Mouse (Mus musculus): ENCODE measurements around the gene Slc20a1. TPM values are rescaled to one million over a fixed set of nuclear protein-coding genes. Genes with fewer than 3 reads are reported as not detected.

Slc20a1 gene
- polyA plus RNA-seq, 1 experiment from 2014 or later, result 57.2 TPM

- Histone ChIP-seq H3K27me3 (ENCODE audit: poor library complexity, severe bottlenecking) (no peaks in the 10 kb centered on the region), H3K36me3 (replicated peaks) (no peaks in the 10 kb centered on the region), H3K4me1 (no peaks in the 10 kb centered on the region), H3K27ac (no peak overlapping the region), H3K4me3 (no peak overlapping the region), H3K9me3 (no peaks in the 10 kb centered on the region)
- WGBS, result 85% methylated on average over 2 of the region's 2 CpGs
- no peak for DNase-seq (ENCODE audit: extremely low spot score, low spot score)
Observed at GRCm38 (mm10) chr2:129234731-129235130, 36.2 kb downstream of the Slc20a1 start.

- 72% methylated on average over 4 of the region's 4 CpGs for WGBS
- no peaks in the 10 kb centered on the region for H3K27me3 ChIP-seq (ENCODE audit: poor library complexity, severe bottlenecking)
- H3K9me3 ChIP-seq, result no peaks in the 10 kb centered on the region
- no peak for DNase-seq (ENCODE audit: extremely low spot score, low spot score)
- no peak overlapping the region for H3K27ac ChIP-seq
- peaks cover 9% of the 10 kb centered on the region for H3K4me1 ChIP-seq
- H3K4me3 ChIP-seq, result no peak overlapping the region
- no peaks in the 10 kb centered on the region for H3K36me3 ChIP-seq (replicated peaks)
Observed at GRCm38 (mm10) chr2:129236526-129236925, 38.0 kb downstream of the Slc20a1 start.

- Histone ChIP-seq H3K36me3 (replicated peaks) (no peaks in the 10 kb centered on the region), H3K27me3 (ENCODE audit: poor library complexity, severe bottlenecking) (no peaks in the 10 kb centered on the region), H3K4me1 (peaks cover 24% of the 10 kb centered on the region), H3K9me3 (no peaks in the 10 kb centered on the region), H3K4me3 (no peak overlapping the region), H3K27ac (peak overlapping the region; percentile 62)
- DNase-seq (ENCODE audit: extremely low spot score, low spot score), result no peak
- 77% methylated on average over 9 of the region's 9 CpGs for WGBS
Observed at GRCm38 (mm10) chr2:129240726-129241432, 42.3 kb downstream of the Slc20a1 start.

- Histone ChIP-seq H3K27me3 (ENCODE audit: poor library complexity, severe bottlenecking) (no peaks in the 10 kb centered on the region), H3K27ac (peak overlapping the region; percentile 53), H3K36me3 (replicated peaks) (no peaks in the 10 kb centered on the region), H3K9me3 (no peaks in the 10 kb centered on the region), H3K4me1 (peaks cover 24% of the 10 kb centered on the region), H3K4me3 (no peak overlapping the region)
- 61% methylated on average over 7 of the region's 7 CpGs for WGBS
- DNase-seq (ENCODE audit: extremely low spot score, low spot score), result no peak
Observed at GRCm38 (mm10) chr2:129241845-129242833, 43.6 kb downstream of the Slc20a1 start.

- Histone ChIP-seq H3K9me3 (no peaks in the 10 kb centered on the region), H3K4me3 (no peak overlapping the region), H3K27me3 (ENCODE audit: poor library complexity, severe bottlenecking) (no peaks in the 10 kb centered on the region), H3K36me3 (replicated peaks) (no peaks in the 10 kb centered on the region), H3K27ac (no peak overlapping the region), H3K4me1 (peaks cover 24% of the 10 kb centered on the region)
- DNase-seq (ENCODE audit: extremely low spot score, low spot score), result no peak
- WGBS, result 93% methylated on average over 4 of the region's 4 CpGs
Observed at GRCm38 (mm10) chr2:129243005-129243404, 44.4 kb downstream of the Slc20a1 start.

GRCm38 (mm10) chr2:129243786-129244185, 45.2 kb downstream of the Slc20a1 start:
- Histone ChIP-seq H3K36me3 (replicated peaks) (no peaks in the 10 kb centered on the region), H3K4me1 (peaks cover 24% of the 10 kb centered on the region), H3K27me3 (ENCODE audit: poor library complexity, severe bottlenecking) (no peaks in the 10 kb centered on the region), H3K4me3 (no peak overlapping the region), H3K9me3 (no peaks in the 10 kb centered on the region), H3K27ac (no peak overlapping the region)
- no peak for DNase-seq (ENCODE audit: extremely low spot score, low spot score)
- 56% methylated on average over 9 of the region's 9 CpGs for WGBS

- 88% methylated on average over 20 of the region's 20 CpGs for WGBS
- Histone ChIP-seq H3K36me3 (replicated peaks) (no peaks in the 10 kb centered on the region), H3K4me3 (no peak overlapping the region)
Observed at GRCm38 (mm10) chr2:129244446-129245120, 46.0 kb downstream of the Slc20a1 start.

GRCm38 (mm10) chr2:129245618-129246017, 47.1 kb downstream of the Slc20a1 start:
- Histone ChIP-seq H3K27me3 (ENCODE audit: poor library complexity, severe bottlenecking) (no peaks in the 10 kb centered on the region), H3K9me3 (no peaks in the 10 kb centered on the region), H3K4me1 (peaks cover 24% of the 10 kb centered on the region), H3K4me3 (no peak overlapping the region), H3K27ac (no peak overlapping the region), H3K36me3 (replicated peaks) (no peaks in the 10 kb centered on the region)
- DNase-seq (ENCODE audit: extremely low spot score, low spot score), result no peak
- WGBS, result 66% methylated on average over 5 of the region's 5 CpGs

More at GRCm38 (mm10) chr2:129244446-129245120, 46.0 kb downstream of the Slc20a1 start:
- Histone ChIP-seq H3K27ac (no peak overlapping the region), H3K27me3 (ENCODE audit: poor library complexity, severe bottlenecking) (no peaks in the 10 kb centered on the region), H3K9me3 (no peaks in the 10 kb centered on the region), H3K4me1 (peaks cover 24% of the 10 kb centered on the region)
- DNase-seq (ENCODE audit: extremely low spot score, low spot score), result no peak

GRCm38 (mm10) chr2:129246436-129246835, 47.9 kb downstream of the Slc20a1 start:
- no peak for DNase-seq (ENCODE audit: extremely low spot score, low spot score)
- 85% methylated on average over 7 of the region's 7 CpGs for WGBS
- Histone ChIP-seq H3K4me1 (peaks cover 16% of the 10 kb centered on the region), H3K27me3 (ENCODE audit: poor library complexity, severe bottlenecking) (no peaks in the 10 kb centered on the region), H3K36me3 (replicated peaks) (no peaks in the 10 kb centered on the region), H3K4me3 (no peak overlapping the region), H3K27ac (no peak overlapping the region), H3K9me3 (no peaks in the 10 kb centered on the region)

- WGBS, result 94% methylated on average over 12 of the region's 12 CpGs
- Histone ChIP-seq H3K4me1 (peaks cover 12% of the 10 kb centered on the region), H3K36me3 (replicated peaks) (no peaks in the 10 kb centered on the region), H3K27ac (no peak overlapping the region), H3K27me3 (ENCODE audit: poor library complexity, severe bottlenecking) (no peaks in the 10 kb centered on the region), H3K4me3 (no peak overlapping the region), H3K9me3 (no peaks in the 10 kb centered on the region)
- no peak for DNase-seq (ENCODE audit: extremely low spot score, low spot score)
Observed at GRCm38 (mm10) chr2:129246924-129247323, 48.4 kb downstream of the Slc20a1 start.

- WGBS, result 90% methylated on average over 7 of the region's 7 CpGs
- no peaks in the 10 kb centered on the region for H3K27me3 ChIP-seq (ENCODE audit: poor library complexity, severe bottlenecking)
- H3K4me3 ChIP-seq, result no peak overlapping the region
- peaks cover 7% of the 10 kb centered on the region for H3K4me1 ChIP-seq
- no peaks in the 10 kb centered on the region for H3K36me3 ChIP-seq (replicated peaks)
- no peak overlapping the region for H3K27ac ChIP-seq
- DNase-seq (ENCODE audit: extremely low spot score, low spot score), result no peak
- H3K9me3 ChIP-seq, result no peaks in the 10 kb centered on the region
Observed at GRCm38 (mm10) chr2:129247707-129248121, 49.1 kb downstream of the Slc20a1 start.

- peaks cover 5% of the 10 kb centered on the region; the same call in 1 of the 2 replicates for H3K4me1 ChIP-seq
- H3K4me3 ChIP-seq, result no peak overlapping the region
- no peak overlapping the region for H3K27ac ChIP-seq
- 64% methylated on average over 1 of the region's 1 CpGs for WGBS
- DNase-seq (ENCODE audit: extremely low spot score, low spot score), result no peak
- H3K9me3 ChIP-seq, result no peaks in the 10 kb centered on the region
- H3K36me3 ChIP-seq (replicated peaks), result no peaks in the 10 kb centered on the region
- no peaks in the 10 kb centered on the region for H3K27me3 ChIP-seq (ENCODE audit: poor library complexity, severe bottlenecking)
Observed at GRCm38 (mm10) chr2:129249321-129249720, 50.8 kb downstream of the Slc20a1 start.

Data from forebrain, embryonic 10.5 days (tissue).